8 mouse cellular contexts compared by ENCODE assay signal in genomic region chr5:109602585-109602984, GRCm38 (mm10). TPM values are rescaled to one million over a fixed set of nuclear protein-coding genes. Genes with fewer than 3 reads are reported as not detected.
A peak's percentile ranks its signal among the peaks of the same experiment; 100 is the strongest.
DNase-seq lines count a peak whose midpoint lies in the region; ATAC-seq and TF ChIP-seq lines count a peak whose summit lies in the region.
"Had no signal": no experiment of that assay in that cellular context is flagged by ENCODE, and none has a peak within 500 bp of the region (broad histone marks: within the 10 kb centered on the region; RNA-seq: fewer than 3 reads in every experiment).

No protein-coding gene starts in this region.

- no peak for ATAC-seq in kidney, postnatal 0 days (replicated peaks; ENCODE audit: low FRiP score, low read depth)

- H3K4me3 ChIP-seq in layer of hippocampus, adult 2 months: no peak overlapping the region
- H3K4me3 ChIP-seq in kidney, postnatal 0 days (replicated peaks; ENCODE audit: low read depth, low read length): no peak overlapping the region
- H3K4me3 ChIP-seq: heart, embryonic 13.5 days had no signal

- no peaks in the 10 kb centered on the region for H3K9me3 ChIP-seq in kidney, postnatal 0 days (replicated peaks; ENCODE audit: low read length)

- no peaks in the 10 kb centered on the region for H3K36me3 ChIP-seq in kidney, postnatal 0 days (ENCODE audit: insufficient read depth, low read length)
- H3K36me3 ChIP-seq: heart, embryonic 13.5 days had no signal

- no peaks in the 10 kb centered on the region for H3K27me3 ChIP-seq in kidney, postnatal 0 days (ENCODE audit: insufficient read depth, low read length)
- H3K27me3 ChIP-seq: heart, embryonic 13.5 days had no signal

- no peak for DNase-seq in layer of hippocampus, adult 2 months (ENCODE audit: low spot score in 2 of 2)
- no peak for DNase-seq in layer of hippocampus, postnatal 36 days
- DNase-seq in ES-CJ7 (ENCODE audit: low read depth, low spot score) (peak; percentile 43), adipocyte (ENCODE audit: low spot score) (peak; percentile 63)
- peak; percentile 78 for DNase-seq in kidney, postnatal 0 days (ENCODE audit: low spot score)
- DNase-seq in retina, postnatal 7 days (ENCODE audit: low read depth, low spot score): peak; percentile 67
- no peak for DNase-seq in frontal cortex, postnatal 25 days (ENCODE audit: low spot score in 2 of 2)

- H3K4me1 ChIP-seq in kidney, postnatal 0 days (replicated peaks; ENCODE audit: insufficient read depth, low read length): no peaks in the 10 kb centered on the region
- H3K4me1 ChIP-seq: heart, embryonic 13.5 days had no signal

- TF ChIP-seq CTCF in layer of hippocampus, adult 2 months (conservative IDR thresholded peaks at IDR 0.05): peak; percentile 69
- peak; percentile 83 for TF ChIP-seq CTCF in kidney, postnatal 0 days (IDR thresholded peaks at IDR 0.05; ENCODE audit: low read depth)

- no peak overlapping the region for H3K9ac ChIP-seq in kidney, postnatal 0 days (ENCODE audit: low read depth, low read length)
- H3K9ac ChIP-seq: heart, embryonic 13.5 days had no signal

- WGBS in kidney, postnatal 0 days: 43% methylated on average over 1 of the region's 1 CpGs

- no peak overlapping the region for H3K27ac ChIP-seq in layer of hippocampus, adult 2 months
- no peak overlapping the region for H3K27ac ChIP-seq in kidney, postnatal 0 days
- H3K27ac ChIP-seq: heart, embryonic 13.5 days had no signal

- no peak overlapping the region for H3K4me2 ChIP-seq in kidney, postnatal 0 days (ENCODE audit: low read length)
- H3K4me2 ChIP-seq: heart, embryonic 13.5 days had no signal

RNA-seq across cellular contexts. Expression of gene Crlf2, which starts 43.8 kb away (rescaled TPM):
- 10 to 100 TPM; 24.3 to 26.5 TPM for total RNA-seq in layer of hippocampus, adult 2 months (2021)
- total RNA-seq in layer of hippocampus, postnatal 36 days (2021): 10 to 100 TPM; 22.8 to 27.5 TPM
- 19.1 and 22.2 TPM in 2 replicates for polyA plus RNA-seq in kidney, postnatal 0 days (2015; fragmentation: Nextera tagmentation; extraction: Ambion mirVana)

Comparison
In these comparisons a context has a peak if more than half of its experiments do, and no peak if none do; other contexts are left out.
1. DNase-seq: peak in ES-CJ7 (single experiment), adipocyte (single experiment), kidney, postnatal 0 days (single experiment) and retina, postnatal 7 days (single experiment); none in layer of hippocampus, adult 2 months (0 of 2), layer of hippocampus, postnatal 36 days (0 of 2) and frontal cortex, postnatal 25 days (0 of 2).